Mouse (Mus musculus) stomach, embryonic 14.5 days (tissue): ENCODE data around the gene Sec24d. TPM values are rescaled to one million over a fixed set of nuclear protein-coding genes. Genes with fewer than 3 reads are reported as not detected.

Experiments
- ATAC-seq: fragments of 200-750 bp; cut with Nextera tagmentation; 2 replicates; pipeline ENCODE4 v1.8.0; 2017; ENCODE audit warnings: low read depth, moderate TSS enrichment; ENCODE audit not compliant: insufficient number of reproducible peaks, insufficient read depth, low FRiP score
- H3K27ac ChIP-seq: fragments of 300-500 bp; sonication (generic); 2 replicates; pipeline ENCODE4 v1.5.1; 2014; ENCODE audit warnings: mild to moderate bottlenecking, low read length, moderate library complexity, mixed read lengths
- H3K27me3 ChIP-seq: fragments of 300-500 bp; sonication (generic); 2 replicates; pipeline ENCODE4 v1.6.1; 2014; ENCODE audit warnings: low read length, control low read depth, mixed read lengths; ENCODE audit not compliant: control insufficient read depth, insufficient read depth
- H3K36me3 ChIP-seq: fragments of 300-500 bp; sonication (generic); 2 replicates; pipeline ENCODE4 v1.6.1; 2014; ENCODE audit warnings: mild to moderate bottlenecking, control low read depth, low read length, moderate library complexity, mixed read lengths; ENCODE audit not compliant: control insufficient read depth, insufficient read depth
- H3K4me1 ChIP-seq: fragments of 300-500 bp; sonication (generic); 2 replicates; pipeline ENCODE4 v1.6.1; 2014; ENCODE audit warnings: low read length, control low read depth, mixed read lengths; ENCODE audit not compliant: control insufficient read depth, insufficient read depth
- H3K4me2 ChIP-seq: fragments of 300-500 bp; sonication (generic); replicated peaks from 2 replicates; pipeline ENCODE4 v1.6.1; 2014; ENCODE audit warnings: low read depth, low read length, control low read depth
- H3K4me3 ChIP-seq: fragments of 300-500 bp; sonication (generic); 2 replicates; pipeline ENCODE4 v1.5.1; 2014; ENCODE audit warnings: low read depth, low read length, control low read depth
- H3K9ac ChIP-seq: fragments of 300-500 bp; sonication (generic); replicated peaks from 2 replicates; pipeline ENCODE4 v1.6.1; 2014; ENCODE audit warnings: low read depth, mild to moderate bottlenecking, control low read depth, low read length, moderate library complexity, mixed read lengths
- H3K9me3 ChIP-seq: fragments of 300-500 bp; sonication (generic); 2 replicates; pipeline ENCODE4 v1.6.1; 2016; ENCODE audit warnings: low read depth, low read length, control low read depth; ENCODE audit not compliant: control insufficient read depth
- WGBS: fragments of 180-500 bp; shearing (Covaris S2); extraction: QIAGEN DNeasy Blood & Tissue Kit; methylation state at CpG from one replicate; pipeline ENCODE4 v1.1.7; 2014; 5-methylcytosine and 5-hydroxymethylcytosine counted together
- polyA plus RNA-seq: library from polyadenylated mRNA; unstranded; fragments of >200 nt; fragmentation: Nextera tagmentation; extraction: Ambion mirVana; gene quantifications from 2 replicates; pipeline ENCODE4 v1.2.1, GENCODE M21; 2014

Sec24d gene
- 96.9 and 115 TPM in 2 replicates for polyA plus RNA-seq

- peak within 1 kb of the TSS; percentile 49 for H3K27ac ChIP-seq
- peaks cover 20% of the 10 kb centered on the region for H3K36me3 ChIP-seq
- H3K9me3 ChIP-seq = no peaks in the 10 kb centered on the region
- H3K9ac ChIP-seq = peak within 1 kb of the TSS; percentile 57
- peak; percentile 90 for ATAC-seq
- peak within 1 kb of the TSS; percentile 48 for H3K4me2 ChIP-seq
- H3K4me3 ChIP-seq = peak within 1 kb of the TSS; percentile 45
- H3K27me3 ChIP-seq = no peaks in the 10 kb centered on the region
- 2% methylated on average over 61 of the region's 68 CpGs for WGBS
- no peaks in the 10 kb centered on the region for H3K4me1 ChIP-seq
Observed at GRCm38 (mm10) chr3:123266753-123267651, at the start of gene Sec24d. Gene Sec24d (plus strand): TSS chr3:123267455.

DNA sequence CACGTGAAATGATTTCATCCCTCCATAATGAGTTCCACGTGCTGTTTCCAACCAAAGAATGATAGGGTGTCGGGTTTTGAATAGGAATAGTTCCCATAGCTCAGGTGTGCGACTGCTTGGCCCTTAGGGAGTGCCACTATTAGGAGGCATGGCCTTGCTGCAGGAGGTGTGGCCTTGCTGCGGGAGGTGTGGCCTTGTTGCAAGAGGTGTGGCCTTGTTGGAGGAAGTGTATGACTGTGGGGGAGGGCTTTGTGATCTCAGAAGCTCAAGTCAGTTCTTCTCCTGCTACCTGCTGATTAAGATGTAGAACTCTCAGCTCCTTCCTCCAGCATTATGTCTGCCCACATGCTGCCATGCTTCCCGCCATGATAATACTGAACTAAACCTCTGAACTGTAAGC is 48.6 kb upstream of the Sec24d start:
- no peak overlapping the region for H3K4me2 ChIP-seq
- ATAC-seq = no peak
- WGBS = 56% methylated on average over 6 of the region's 6 CpGs
- no peaks in the 10 kb centered on the region for H3K9me3 ChIP-seq
- H3K36me3 ChIP-seq = no peaks in the 10 kb centered on the region
- H3K9ac ChIP-seq = no peak overlapping the region
- no peak overlapping the region for H3K27ac ChIP-seq
- no peaks in the 10 kb centered on the region for H3K27me3 ChIP-seq
- H3K4me3 ChIP-seq = no peak overlapping the region
- no peaks in the 10 kb centered on the region for H3K4me1 ChIP-seq

DNA sequence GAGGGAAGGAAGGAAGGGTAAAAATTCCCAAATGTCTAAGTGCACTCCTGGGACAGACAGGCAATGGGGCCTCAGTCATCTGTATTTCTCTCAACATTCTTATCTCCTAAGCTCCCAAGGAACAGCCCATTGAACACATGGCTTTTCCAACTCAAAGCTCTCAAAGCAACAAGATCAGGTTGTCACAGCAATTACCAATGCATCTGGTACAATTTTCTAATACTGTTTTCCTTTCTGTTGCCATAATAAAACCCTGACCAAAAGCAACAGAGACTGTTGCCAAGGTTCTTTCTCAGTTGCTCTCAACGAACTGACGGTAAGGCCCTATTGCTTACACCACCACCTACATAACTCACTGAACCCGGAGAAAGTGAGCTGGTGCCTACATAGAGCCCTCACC is 40.0 kb upstream of the Sec24d start:
- WGBS = 88% methylated on average over 3 of the region's 3 CpGs
- H3K36me3 ChIP-seq = no peaks in the 10 kb centered on the region
- no peak overlapping the region for H3K4me2 ChIP-seq
- no peak overlapping the region for H3K4me3 ChIP-seq
- no peak overlapping the region for H3K9ac ChIP-seq
- H3K9me3 ChIP-seq = no peaks in the 10 kb centered on the region
- no peak for ATAC-seq
- no peak overlapping the region for H3K27ac ChIP-seq
- no peaks in the 10 kb centered on the region for H3K4me1 ChIP-seq
- H3K27me3 ChIP-seq = no peaks in the 10 kb centered on the region

- H3K27ac ChIP-seq = no peak overlapping the region
- no peaks in the 10 kb centered on the region for H3K27me3 ChIP-seq
- H3K9ac ChIP-seq = no peak overlapping the region
- no peak overlapping the region for H3K4me2 ChIP-seq
- H3K4me3 ChIP-seq = no peak overlapping the region
- H3K9me3 ChIP-seq = no peaks in the 10 kb centered on the region
- ATAC-seq = no peak
- H3K4me1 ChIP-seq = peaks cover 1% of the 10 kb centered on the region; the same call in 1 of the 2 replicates
- no peaks in the 10 kb centered on the region for H3K36me3 ChIP-seq
- WGBS = 90% methylated on average over 2 of the region's 2 CpGs
Observed at GRCm38 (mm10) chr3:123231639-123232038, 35.6 kb upstream of the Sec24d start.

DNA sequence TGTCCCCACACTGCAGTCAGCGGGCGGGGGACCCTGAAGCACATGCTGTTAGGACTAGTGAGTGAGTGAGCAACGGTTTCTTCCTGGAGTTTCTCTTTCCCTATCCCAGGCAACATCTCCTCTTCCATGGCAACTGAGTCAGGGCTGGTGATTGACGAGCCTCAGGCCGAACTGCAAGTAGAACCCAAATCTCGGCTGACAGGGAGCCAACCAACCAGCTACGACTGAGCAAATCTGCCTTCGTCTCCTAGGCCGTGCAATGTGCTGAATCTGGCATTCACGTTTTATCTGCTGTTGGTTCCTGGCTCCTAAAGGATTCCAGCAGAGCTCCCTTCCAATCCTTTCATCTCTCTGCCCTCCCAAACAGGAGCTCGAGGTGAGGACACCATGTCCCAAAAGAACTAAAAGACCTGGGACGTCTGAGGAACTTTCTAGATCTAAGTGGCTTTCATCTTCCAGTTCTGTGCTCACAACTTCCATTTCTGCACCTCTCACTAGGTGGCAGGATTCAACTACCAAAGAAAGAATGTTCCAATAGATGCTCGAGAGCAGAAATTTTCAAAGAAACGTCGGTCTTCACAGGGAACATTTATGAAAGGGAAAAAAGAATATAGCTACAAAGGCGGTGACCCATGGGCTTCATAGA is 32.9 kb upstream of the Sec24d start:
- no peak for ATAC-seq
- 30% methylated on average over 16 of the region's 16 CpGs for WGBS

DNA sequence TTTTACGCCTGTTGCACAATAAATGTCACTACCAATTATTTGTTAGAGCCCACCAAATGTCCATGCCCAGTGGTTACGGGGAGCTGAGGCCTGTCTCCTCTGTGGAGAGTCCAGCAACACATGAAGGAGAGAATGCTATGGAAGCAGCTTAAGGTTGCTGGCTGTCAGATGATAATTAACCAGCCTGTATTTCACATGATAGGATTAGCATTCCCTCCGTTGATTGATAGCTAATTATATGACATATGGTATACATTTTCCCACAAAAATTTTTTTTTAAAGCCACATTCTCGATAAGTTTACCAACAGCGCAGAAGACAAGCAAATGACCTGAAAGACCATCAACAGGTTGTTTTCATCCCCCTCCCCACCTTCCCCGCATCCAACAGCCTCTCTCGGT is 31.8 kb upstream of the Sec24d start:
- peak overlapping the region; percentile 49 for H3K9ac ChIP-seq
- peak overlapping the region; percentile 67; the same call in 1 of the 2 replicates for H3K27ac ChIP-seq
- H3K9me3 ChIP-seq = no peaks in the 10 kb centered on the region
- no peak; the same call in 1 of the 2 replicates for ATAC-seq
- WGBS = 22% methylated on average over 7 of the region's 7 CpGs
- peak overlapping the region; percentile 57 for H3K4me3 ChIP-seq
- H3K4me2 ChIP-seq = peak overlapping the region; percentile 61
- H3K27me3 ChIP-seq = no peaks in the 10 kb centered on the region
- H3K36me3 ChIP-seq = no peaks in the 10 kb centered on the region
- H3K4me1 ChIP-seq = peaks cover 7% of the 10 kb centered on the region; the same call in 1 of the 2 replicates

More for the DNA sequence above, 32.9 kb upstream of the Sec24d start:
- peak overlapping the region; percentile 36 for H3K4me2 ChIP-seq
- H3K36me3 ChIP-seq = no peaks in the 10 kb centered on the region
- peak overlapping the region; percentile 20 for H3K4me3 ChIP-seq
- H3K27ac ChIP-seq = 0 out of 2 replicates have a peak overlapping the region, but pooled peaks have one; percentile 16
- H3K27me3 ChIP-seq = no peaks in the 10 kb centered on the region
- H3K4me1 ChIP-seq = peaks cover 7% of the 10 kb centered on the region; the same call in 1 of the 2 replicates
- H3K9ac ChIP-seq = no peak overlapping the region; the same call in 1 of the 2 replicates
- H3K9me3 ChIP-seq = no peaks in the 10 kb centered on the region

DNA sequence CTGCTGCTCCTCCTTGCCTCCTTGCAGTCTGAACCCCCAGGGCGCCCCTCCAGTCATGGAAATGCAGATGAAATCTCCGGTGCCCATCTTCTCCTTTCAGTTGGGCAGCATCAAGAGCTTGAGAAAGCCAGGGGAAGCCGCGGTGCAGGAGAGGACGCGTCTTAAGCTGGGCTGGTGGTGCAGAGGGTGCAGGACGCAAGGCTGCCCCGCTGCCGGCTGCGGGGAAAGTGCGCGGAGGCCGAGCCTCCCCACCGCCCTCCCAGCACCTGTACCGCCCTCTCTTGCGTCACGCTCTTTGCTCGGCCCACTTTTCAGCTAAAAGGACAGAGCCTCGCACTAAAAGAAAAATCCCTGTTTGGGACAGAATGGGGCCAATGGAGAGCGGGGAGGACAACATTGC is 31.3 kb upstream of the Sec24d start, which contains the start of gene Synpo2:
TSS of gene Synpo2 (minus strand) at position 229 of the 400 bp plus-strand sequence.
- Histone ChIP-seq H3K4me1 (peaks cover 7% of the 10 kb centered on the region; the same call in 1 of the 2 replicates), H3K9ac (peak within 1 kb of the TSS; percentile 49), H3K36me3 (no peaks in the 10 kb centered on the region), H3K4me3 (peak within 1 kb of the TSS; percentile 57), H3K27ac (peak within 1 kb of the TSS; percentile 67; the same call in 1 of the 2 replicates), H3K27me3 (no peaks in the 10 kb centered on the region), H3K9me3 (no peaks in the 10 kb centered on the region), H3K4me2 (peak within 1 kb of the TSS; percentile 61)
- ATAC-seq = peak; percentile 84; the same call in 1 of the 2 replicates
- under 1% methylated on average over 20 of the region's 20 CpGs for WGBS

DNA sequence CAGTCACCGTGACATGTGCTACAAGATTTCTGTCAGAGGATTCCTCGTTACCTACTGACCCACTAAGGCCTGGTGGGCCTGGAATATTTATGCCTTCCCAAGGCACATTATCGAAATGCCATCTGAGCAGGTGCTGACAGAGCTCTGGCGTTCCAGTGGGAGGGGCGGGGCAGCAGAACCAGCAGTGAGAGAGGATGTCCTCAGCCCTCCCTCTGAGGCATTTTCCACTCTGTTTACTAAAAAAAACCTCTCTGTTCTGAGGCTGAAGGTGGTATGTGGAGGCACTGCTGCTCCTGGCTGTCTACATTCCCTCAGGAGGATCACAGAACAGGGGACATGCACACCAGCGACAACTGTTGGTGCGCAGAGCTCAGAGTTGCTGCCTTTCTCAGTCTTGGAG is 30.2 kb upstream of the Sec24d start:
- H3K4me3 ChIP-seq = no peak overlapping the region
- H3K9ac ChIP-seq = no peak overlapping the region
- no peak overlapping the region for H3K27ac ChIP-seq
- H3K27me3 ChIP-seq = no peaks in the 10 kb centered on the region
- peaks cover 7% of the 10 kb centered on the region; the same call in 1 of the 2 replicates for H3K4me1 ChIP-seq
- no peak for ATAC-seq
- no peaks in the 10 kb centered on the region for H3K9me3 ChIP-seq
- no peak overlapping the region for H3K4me2 ChIP-seq
- H3K36me3 ChIP-seq = no peaks in the 10 kb centered on the region
- WGBS = 32% methylated on average over 7 of the region's 7 CpGs
